Mouse (Mus musculus): ENCODE data around the gene Gp1bb. TPM values are rescaled to one million over a fixed set of nuclear protein-coding genes. Genes with fewer than 3 reads are reported as not detected.
A peak's percentile ranks its signal among the peaks of the same experiment; 100 is the strongest.

Gene Gp1bb
- 1 to 10 TPM; 1.8 to 2.5 TPM for total RNA-seq (2021)
- long read RNA-seq, experiment 1, transcript Gp1bb-201 (1 exons, 2,085 nt) = major isoform, 57 of 58 reads
- long read RNA-seq, experiment 1, partial matches to known transcripts = 0 of 58 reads
- long read RNA-seq, experiment 1, other reads (novel, unspliced or antisense) = 0 of 58 reads
- long read RNA-seq, experiment 2, transcript Gp1bb-201 (1 exons, 2,085 nt) = major isoform, 51 of 52 reads
- long read RNA-seq, experiment 2, partial matches to known transcripts = 0 of 52 reads
- long read RNA-seq, experiment 2, other reads (novel, unspliced or antisense) = 0 of 52 reads

DNA sequence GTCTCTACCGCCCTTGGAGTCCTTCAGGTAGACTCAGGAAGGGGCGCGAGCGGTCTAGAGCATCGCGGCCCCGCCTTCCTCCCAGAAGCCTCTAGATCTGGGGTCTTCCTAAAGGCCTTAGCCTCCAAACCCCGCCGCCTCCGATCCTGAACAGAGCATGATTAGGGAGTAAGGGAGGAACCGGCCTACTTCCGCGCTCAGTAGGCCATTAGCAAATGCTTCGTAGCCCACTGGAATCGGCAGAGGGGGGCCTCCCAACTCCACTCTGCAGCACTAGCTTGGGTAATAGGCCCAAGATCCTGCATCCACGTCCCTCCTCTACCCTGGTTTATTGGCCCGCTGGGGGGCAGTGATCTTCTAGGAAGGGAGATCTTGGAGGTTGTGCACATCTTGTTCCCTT lies at the start of gene Gp1bb:
TSS of gene Gp1bb (minus strand) at position 385 of the 400 bp plus-strand sequence.
- intact Hi-C loops (cut with DNase I) = no loop called here
- DNase-seq (ENCODE audit: low spot score in 2 of 2) = peak in 1 of 2 experiments; percentile 20

DNA sequence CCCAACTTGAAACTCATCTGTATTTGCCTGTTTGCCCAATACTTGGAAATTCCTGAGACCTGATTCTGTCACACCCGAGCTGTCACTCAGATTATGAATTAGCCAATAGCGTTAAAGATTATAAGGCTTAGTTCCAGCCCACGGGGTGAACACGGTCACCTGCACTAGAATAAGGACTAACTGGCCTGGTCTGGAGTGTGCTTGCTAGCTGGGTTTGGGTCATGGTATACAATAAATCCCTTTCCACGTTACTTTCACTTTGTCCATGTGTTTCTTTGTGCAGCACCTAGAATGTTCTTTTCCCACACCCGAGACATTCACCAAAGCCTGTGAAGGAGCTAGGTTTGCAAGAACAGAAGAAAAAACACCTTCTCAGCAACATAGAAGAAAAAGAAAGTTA lies 47.7 kb upstream of the Gp1bb start:
- no peak for DNase-seq (ENCODE audit: low spot score in 2 of 2)
- intact Hi-C loops (cut with DNase I) = no loop called here

DNA sequence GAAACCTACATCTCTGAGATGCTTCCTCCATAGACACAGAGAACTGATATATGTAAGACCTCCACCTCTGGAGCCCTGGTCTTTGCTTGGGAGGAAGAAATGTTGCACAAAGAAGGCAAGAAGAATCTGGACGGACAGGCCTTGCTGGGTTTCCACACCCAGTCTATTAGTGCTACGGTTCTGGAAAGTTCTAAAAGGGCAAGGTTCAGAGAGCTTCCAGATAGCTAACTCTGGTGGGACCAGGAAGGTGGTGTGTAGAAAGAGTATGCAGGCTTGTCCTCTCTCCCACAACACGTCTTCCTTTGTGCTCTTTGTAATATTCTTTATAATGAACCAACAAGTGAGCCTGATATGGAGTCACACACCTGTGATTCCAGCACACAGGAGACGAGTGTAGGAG lies 36.4 kb upstream of the Gp1bb start:
- intact Hi-C loops (cut with DNase I) = no loop called here
- no peak for DNase-seq (ENCODE audit: low spot score in 2 of 2)

DNA sequence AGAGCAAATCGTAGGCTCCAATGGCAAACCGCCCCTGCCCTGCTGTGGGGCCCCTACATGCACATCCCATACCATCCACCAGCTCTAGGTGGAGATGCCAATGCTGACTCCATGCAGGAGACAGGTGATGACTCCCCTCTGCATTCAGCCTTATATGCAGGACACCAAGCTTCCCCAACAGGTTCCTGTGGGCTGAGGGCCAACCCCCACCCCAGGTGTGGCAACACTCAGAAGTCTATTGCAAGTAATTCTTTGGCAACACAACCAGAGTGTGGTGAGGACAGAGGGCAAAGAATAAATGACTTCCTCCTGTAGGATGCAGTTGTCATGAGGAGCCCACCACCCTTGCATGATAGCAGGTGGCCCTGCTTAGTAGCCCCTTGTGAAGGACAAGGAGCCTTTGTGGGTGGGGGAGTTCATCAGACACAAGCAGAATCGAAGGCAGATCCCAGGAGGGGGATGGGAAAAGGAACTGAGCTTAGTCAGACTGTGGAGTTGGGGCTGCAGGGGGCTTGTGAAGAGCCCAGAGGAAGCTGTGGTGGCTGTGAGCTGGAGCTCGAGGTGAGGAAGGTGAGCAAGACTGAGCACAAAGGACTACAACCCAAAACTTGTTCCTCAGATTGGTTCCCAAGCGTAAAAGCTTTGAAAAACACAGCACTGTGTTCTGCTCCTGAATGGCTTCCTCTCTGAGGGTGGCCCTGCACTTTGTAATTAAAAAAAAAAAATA lies 33.3 kb upstream of the Gp1bb start:
- no peak for DNase-seq (ENCODE audit: low spot score in 2 of 2)
- intact Hi-C loops (cut with DNase I) = no loop called here

- intact Hi-C loops (cut with DNase I) = no loop called here
- DNase-seq (ENCODE audit: low spot score in 2 of 2) = no peak
Measured at GRCm38 (mm10) chr16:18653290-18654160, 31.3 kb upstream of the Gp1bb start.

- intact Hi-C loops (cut with DNase I) = no loop called here
- no peak for DNase-seq (ENCODE audit: low spot score in 2 of 2)
Measured at GRCm38 (mm10) chr16:18649126-18649525, 26.9 kb upstream of the Gp1bb start.

- intact Hi-C loops (cut with DNase I) = no loop called here
- no peak for DNase-seq (ENCODE audit: low spot score in 2 of 2)
Measured at GRCm38 (mm10) chr16:18645329-18645728, 23.1 kb upstream of the Gp1bb start.

- no peak for DNase-seq (ENCODE audit: low spot score in 2 of 2)
Measured at GRCm38 (mm10) chr16:18644485-18644884, 22.3 kb upstream of the Gp1bb start.

DNA sequence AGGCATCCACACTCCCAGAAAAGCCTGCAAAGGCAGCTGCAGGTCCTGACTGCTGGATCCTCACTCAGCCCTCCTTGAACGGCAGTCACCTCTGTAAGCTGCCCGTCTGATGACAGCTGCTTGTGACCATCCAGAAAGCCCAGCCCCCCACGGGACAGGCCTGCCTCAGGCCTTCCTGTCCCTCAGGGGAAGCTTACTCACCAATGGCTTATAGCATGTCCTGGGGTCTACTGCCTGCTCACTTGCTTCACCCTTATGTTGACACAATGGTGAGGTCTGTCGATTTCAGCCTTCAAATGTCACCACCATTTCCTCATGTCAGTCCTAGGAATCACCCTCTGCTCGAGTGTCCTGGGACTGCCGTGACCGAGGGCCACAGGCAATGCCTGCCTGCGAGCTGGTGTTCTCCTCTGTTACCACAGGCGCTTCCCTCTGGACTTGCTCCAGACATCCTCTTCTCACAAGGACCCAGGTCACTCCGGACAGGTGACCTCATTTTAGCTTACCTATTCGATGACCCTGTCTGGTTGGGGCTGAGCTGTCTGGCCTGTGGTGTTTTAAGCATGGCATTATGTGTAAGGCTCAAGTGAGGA lies 21.3 kb upstream of the Gp1bb start:
- no peak for DNase-seq (ENCODE audit: low spot score in 2 of 2)
- intact Hi-C loops (cut with DNase I) = no loop called here

More at GRCm38 (mm10) chr16:18644485-18644884, 22.3 kb upstream of the Gp1bb start:
- intact Hi-C loops (cut with DNase I) = no loop called here

GRCm38 (mm10) chr16:18642897-18643296 lies 20.7 kb upstream of the Gp1bb start:
- no peak for DNase-seq (ENCODE audit: low spot score in 2 of 2)
- intact Hi-C loops (cut with DNase I) = no loop called here

- peak; percentile 44 to 71 for DNase-seq (ENCODE audit: low spot score in 2 of 2)
- intact Hi-C loops (cut with DNase I) = no loop called here
Measured at GRCm38 (mm10) chr16:18642291-18642690, 20.1 kb upstream of the Gp1bb start.

DNA sequence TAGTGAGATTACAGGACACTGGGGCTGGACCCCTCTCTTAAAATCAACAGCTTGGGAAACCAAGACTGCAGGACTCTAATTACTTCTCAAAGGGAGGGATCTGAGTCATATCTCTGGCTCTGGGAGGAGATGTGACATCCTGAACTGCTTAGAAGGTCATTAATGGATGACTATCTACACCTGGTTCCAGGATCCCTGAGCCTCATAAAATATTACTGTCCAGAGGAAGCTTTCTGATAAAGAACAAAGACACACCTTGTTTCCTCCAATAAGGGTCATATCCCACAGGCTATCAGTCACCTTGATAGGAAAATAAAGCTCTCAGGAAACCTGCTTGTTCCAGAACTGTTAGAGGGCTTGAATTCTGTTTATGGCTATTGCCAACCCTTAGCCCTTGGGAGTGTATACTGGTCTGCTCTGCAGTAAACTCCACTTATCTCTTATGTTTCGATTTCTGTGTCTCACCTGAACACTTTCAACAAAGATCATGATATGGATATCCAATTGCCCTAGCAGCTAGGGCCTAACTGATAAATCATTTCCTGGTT lies 17.3 kb upstream of the Gp1bb start:
- no peak for DNase-seq (ENCODE audit: low spot score in 2 of 2)
- intact Hi-C loops (cut with DNase I) = no loop called here

DNA sequence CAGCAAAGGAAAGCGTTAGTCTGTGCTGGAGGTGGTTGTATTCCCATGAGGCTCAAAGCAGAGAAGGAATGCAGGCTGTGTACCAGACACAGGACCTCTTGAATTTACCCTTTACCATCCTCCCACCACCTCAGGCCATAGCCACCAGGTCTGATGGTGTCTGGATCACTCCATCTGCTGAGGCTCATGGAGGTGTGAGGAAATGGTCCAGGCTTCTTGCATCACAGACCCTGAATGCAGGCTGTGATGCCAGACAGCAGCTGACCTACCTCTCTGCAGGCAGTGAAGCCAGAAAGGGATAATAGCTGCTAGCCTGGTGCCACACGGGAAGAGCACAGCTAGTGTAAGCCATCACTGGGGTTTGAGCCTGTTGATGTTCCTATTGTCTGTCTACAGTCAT lies 16.2 kb upstream of the Gp1bb start:
- intact Hi-C loops (cut with DNase I) = no loop called here

GRCm38 (mm10) chr16:18636804-18637203 lies 14.6 kb upstream of the Gp1bb start:
- intact Hi-C loops (cut with DNase I) = no loop called here
- no peak for DNase-seq (ENCODE audit: low spot score in 2 of 2)

More for the DNA sequence above, 16.2 kb upstream of the Gp1bb start:
- DNase-seq (ENCODE audit: low spot score in 2 of 2) = no peak

- no peak for DNase-seq (ENCODE audit: low spot score in 2 of 2)
- intact Hi-C loops (cut with DNase I) = no loop called here
Measured at GRCm38 (mm10) chr16:18636401-18636800, 14.2 kb upstream of the Gp1bb start.

GRCm38 (mm10) chr16:18633333-18633732 lies 11.1 kb upstream of the Gp1bb start:
- peak in 1 of 2 experiments; percentile 27 for DNase-seq (ENCODE audit: low spot score in 2 of 2)
- intact Hi-C loops (cut with DNase I) = no loop called here

DNA sequence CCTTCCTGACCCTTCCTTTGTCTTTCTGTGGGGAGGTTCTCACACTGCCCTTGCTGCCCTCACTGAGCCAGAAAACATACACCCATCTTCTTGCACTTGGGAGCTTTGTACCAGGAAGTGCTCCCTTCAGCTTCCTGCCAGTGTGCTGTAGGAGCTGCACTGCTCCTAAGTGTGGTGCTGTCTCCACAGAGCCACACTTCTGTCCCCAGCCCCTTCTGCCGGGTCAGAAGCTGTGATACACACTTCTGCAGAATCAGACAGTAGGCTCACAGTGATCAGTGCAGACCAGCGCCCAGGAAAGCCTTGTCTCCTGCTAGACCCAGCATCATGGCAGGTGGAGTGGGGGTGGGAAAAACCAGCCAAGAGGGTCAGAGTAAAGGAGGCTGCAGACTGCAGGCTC lies 10.6 kb upstream of the Gp1bb start:
- DNase-seq (ENCODE audit: low spot score in 2 of 2) = no peak
- intact Hi-C loops (cut with DNase I) = no loop called here

- intact Hi-C loops (cut with DNase I) = no loop called here
- peak in 1 of 2 experiments; percentile 58 for DNase-seq (ENCODE audit: low spot score in 2 of 2)
Measured at GRCm38 (mm10) chr16:18632059-18632458, 9.9 kb upstream of the Gp1bb start.

GRCm38 (mm10) chr16:18631141-18631540 lies 8.9 kb upstream of the Gp1bb start:
- intact Hi-C loops (cut with DNase I) = no loop called here
- no peak for DNase-seq (ENCODE audit: low spot score in 2 of 2)

All from left cerebral cortex, postnatal 14 days (tissue).